Mouse (Mus musculus) gastrocnemius, postnatal 25 days (tissue): ENCODE results near the gene Ess2. TPM values are rescaled to one million over a fixed set of nuclear protein-coding genes. Genes with fewer than 3 reads are reported as not detected.

ENCODE experiments used
- DNase-seq: peaks from one replicate; pipeline ENCODE4 v3.0.0; 2022
- total RNA-seq, 2 experiments: library from RNA; stranded (reverse); gene quantifications; 1 replicate in 1 of 2; 2 replicates in 1 of 2; pipeline ENCODE4 v1.2.3; 2021

Ess2 gene
- total RNA-seq, 2 experiments from 2014 or later: 5.1 to 6.1 TPM

DNA sequence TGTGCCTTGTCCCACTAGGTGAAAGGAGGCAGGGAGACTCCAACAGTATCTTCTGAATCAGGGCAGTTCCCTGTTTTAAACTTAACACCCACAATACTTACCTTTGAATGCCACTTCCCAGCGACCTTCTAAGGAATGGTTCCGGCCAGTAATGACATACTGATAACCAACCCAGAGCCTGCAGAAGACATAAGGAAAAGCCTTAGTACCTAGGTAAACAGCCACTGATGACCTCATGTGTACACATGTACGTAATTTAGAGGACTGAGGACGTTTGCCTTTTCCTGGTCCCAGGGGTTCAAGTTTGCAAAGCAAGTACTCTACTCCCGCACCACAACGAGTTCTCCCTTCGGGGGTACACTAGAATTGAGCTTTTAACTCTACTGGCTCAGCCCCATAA lies 54.0 kb downstream of the Ess2 start:
- no peak for DNase-seq

DNA sequence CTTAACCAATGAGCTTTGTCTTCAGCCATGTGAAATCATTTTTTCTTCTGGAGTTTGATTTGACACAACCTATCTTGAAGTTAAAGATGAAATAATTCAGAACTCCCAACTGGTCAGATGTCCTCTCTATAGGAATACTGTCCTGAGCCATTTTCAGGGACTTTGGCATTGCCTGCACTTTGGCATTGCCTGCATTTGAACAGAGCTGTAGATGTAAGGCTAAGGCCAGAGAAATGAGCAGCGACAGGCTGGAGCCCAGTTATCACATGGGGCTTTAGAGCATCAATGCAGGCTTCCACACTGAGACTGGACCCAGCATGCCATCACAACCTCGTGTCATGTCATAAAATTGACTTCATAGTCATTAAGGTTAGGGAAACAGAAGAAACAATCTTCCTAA lies 57.9 kb downstream of the Ess2 start:
- DNase-seq: no peak

DNA sequence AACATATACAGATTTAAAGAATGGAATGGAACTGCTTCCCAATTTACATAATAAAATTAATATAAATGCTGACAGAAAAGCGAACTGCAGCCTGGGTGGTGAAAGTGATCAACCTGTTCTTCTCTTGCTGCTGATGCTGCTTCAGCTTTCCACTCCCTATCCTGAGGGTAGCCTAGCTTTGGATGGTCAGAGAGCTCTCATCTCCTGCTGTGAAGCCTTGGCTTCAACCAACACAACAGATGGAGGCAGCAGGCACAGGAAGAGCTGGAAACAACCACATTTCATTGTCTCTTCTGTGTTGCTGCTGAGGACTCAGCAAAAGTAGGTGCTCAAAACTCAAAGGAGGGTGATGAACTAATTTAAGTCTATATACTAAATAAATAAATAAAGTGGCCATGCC lies 59.3 kb downstream of the Ess2 start:
- DNase-seq: no peak

DNA sequence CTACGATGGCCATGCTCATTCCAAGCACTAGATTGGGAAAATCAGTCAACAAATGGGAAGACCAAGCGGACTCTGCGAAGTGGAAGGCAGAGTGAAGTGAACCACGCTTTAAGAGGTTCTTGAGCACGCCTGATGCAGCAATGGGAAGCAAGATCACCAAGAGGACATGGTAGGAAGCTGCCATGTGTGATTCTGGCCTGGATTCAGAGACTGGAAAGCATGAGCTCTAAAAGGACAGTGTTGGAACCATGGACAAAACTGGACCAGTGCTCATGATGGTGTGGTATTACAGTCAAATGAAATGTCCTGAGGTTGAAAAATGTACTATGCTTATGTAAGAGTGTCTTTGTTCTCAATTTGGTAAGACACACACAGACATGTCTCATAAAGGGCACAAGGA lies 59.8 kb downstream of the Ess2 start:
- DNase-seq: no peak

Other genes with a start within 250 kb of the Ess2 start
- 10 to 100 TPM; 18.1 to 18.9 TPM for gene Med15, start 178.5 kb downstream of the Ess2 start, total RNA-seq
- 10 to 100 TPM; 15.4 to 18.8 TPM for gene Klhl22, start 151.7 kb downstream of the Ess2 start, total RNA-seq
- 1 to 10 TPM; 4.7 to 5.4 TPM for gene Scarf2, start 114.1 kb downstream of the Ess2 start, total RNA-seq
- not detected for gene B830017H08Rik, start 78.2 kb downstream of the Ess2 start, total RNA-seq
- under 1 TPM; 0.79 to 0.88 TPM for gene Car15, start 73.0 kb downstream of the Ess2 start, total RNA-seq
- under 1 TPM in 1 of 2 experiments, not detected in 1; 0.16 TPM for gene Gm20518, start 19.7 kb downstream of the Ess2 start, total RNA-seq
- under 1 TPM in 1 of 2 experiments, not detected in 1; 0.13 TPM for gene Tssk1, start 17.1 kb downstream of the Ess2 start, total RNA-seq
- gene Dgcr2, start 12.8 kb downstream of the Ess2 start, total RNA-seq: 10 to 100 TPM; 23.0 to 24.7 TPM
- not detected for gene Tssk2, start 12.7 kb downstream of the Ess2 start, total RNA-seq
- gene Gsc2, start 3.7 kb upstream of the Ess2 start, total RNA-seq: not detected
- 10 to 100 TPM in 1 of 2 experiments, 1 to 10 TPM in 1; 2.6 to 10.0 TPM for gene Slc25a1, start 16.9 kb upstream of the Ess2 start, total RNA-seq
- gene Vpreb2, start 69.1 kb upstream of the Ess2 start, total RNA-seq: not detected
- 10 to 100 TPM; 32.2 to 34.1 TPM for gene Dgcr6, start 141.5 kb upstream of the Ess2 start, total RNA-seq
- gene Prodh, start 178.9 kb upstream of the Ess2 start, total RNA-seq: 1 to 10 TPM; 8.1 to 9.5 TPM
- gene Rtn4r, start 216.3 kb upstream of the Ess2 start, total RNA-seq: under 1 TPM in 1 of 2 experiments, not detected in 1; 0.13 TPM